Comparison of ENCODE assay signal across 8 mouse cellular contexts in the genomic region with DNA sequence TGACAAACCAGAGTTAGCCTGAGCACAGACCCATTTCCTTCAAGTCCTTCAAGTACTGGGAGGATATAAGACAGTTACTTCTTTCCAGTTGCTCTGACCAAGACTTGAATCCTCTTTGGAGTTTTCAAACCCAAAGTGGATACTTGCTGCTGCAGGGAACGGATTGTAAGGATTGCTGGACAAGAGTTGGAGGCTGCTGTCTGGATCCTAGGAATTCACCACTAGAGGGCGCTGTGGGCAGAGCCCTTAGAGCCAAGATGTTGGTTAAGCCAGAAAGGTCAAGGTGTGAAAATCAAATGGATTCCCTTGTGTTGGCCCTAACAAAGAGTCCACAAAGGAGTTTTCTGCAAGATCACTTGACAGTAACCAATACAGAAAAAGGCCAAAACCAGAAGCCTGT. TPM values are rescaled to one million over a fixed set of nuclear protein-coding genes. Genes with fewer than 3 reads are reported as not detected.
DNase-seq lines count a peak whose midpoint lies in the region; ATAC-seq lines count a peak whose summit lies in the region.

No protein-coding gene starts in this region.

- DNase-seq in CD4-positive, CD25-positive, alpha-beta regulatory T cell, adult 2 months (ENCODE audit: low read depth, low spot score): peak; percentile 85
- peak; percentile 42 for DNase-seq in 3T3-L1 (ENCODE audit: low read depth, low spot score)
- DNase-seq in adrenal gland, postnatal 36 days: peak; percentile 74 to 76
- DNase-seq in embryo, embryonic 9.5 days (ENCODE audit: extremely low spot score): peak; percentile 72
- DNase-seq in layer of hippocampus, adult 11-12 months (ENCODE audit: low spot score): peak; percentile 82
- DNase-seq in lung, postnatal 14 days: peak; percentile 80
- peak; percentile 38 to 64 for DNase-seq in spleen, postnatal 14 days (ENCODE audit: low spot score in 2 of 2)

- no peak for ATAC-seq in CD4-positive, CD25-positive, alpha-beta regulatory T cell, adult 4 months

RNA-seq across cellular contexts. Expression of gene Abcg1, which starts 38.0 kb away (rescaled TPM):
- polyA plus RNA-seq in CD4-positive, CD25-positive, alpha-beta regulatory T cell, adult 4 months (2017; shearing (Covaris generic)): 100 to 1,000 TPM; 169 to 178 TPM
- total RNA-seq in adrenal gland, postnatal 36 days (2021): 10 to 100 TPM; 10.0 to 12.7 TPM
